Mouse (Mus musculus): Measurements from ENCODE around the gene St3gal5. TPM values are rescaled to one million over a fixed set of nuclear protein-coding genes. Genes with fewer than 3 reads are reported as not detected.

The St3gal5 gene
- total RNA-seq, 2 experiments from 2014 or later: 133 to 192 TPM

DNA sequence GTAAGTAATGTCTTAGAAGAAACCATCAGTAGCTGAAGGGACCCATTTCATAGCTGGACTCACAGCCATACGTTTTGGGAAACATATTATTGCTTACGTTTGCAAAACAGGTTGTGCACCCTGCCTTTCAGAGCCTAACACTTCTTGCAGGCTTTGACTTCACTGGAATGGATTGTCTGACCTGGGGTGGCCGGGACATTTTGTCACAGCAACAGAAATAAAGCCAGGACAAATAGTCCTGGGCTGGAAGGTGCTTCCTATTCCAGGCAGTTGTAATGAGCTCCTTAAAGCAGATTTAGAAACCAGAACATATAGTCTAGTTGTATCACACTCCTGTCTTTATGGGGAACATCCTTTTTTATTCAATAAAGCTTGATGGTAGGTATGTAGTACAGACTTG lies 63.6 kb downstream of the St3gal5 start:
- DNase-seq (ENCODE audit: low spot score in 2 of 2): no peak

DNA sequence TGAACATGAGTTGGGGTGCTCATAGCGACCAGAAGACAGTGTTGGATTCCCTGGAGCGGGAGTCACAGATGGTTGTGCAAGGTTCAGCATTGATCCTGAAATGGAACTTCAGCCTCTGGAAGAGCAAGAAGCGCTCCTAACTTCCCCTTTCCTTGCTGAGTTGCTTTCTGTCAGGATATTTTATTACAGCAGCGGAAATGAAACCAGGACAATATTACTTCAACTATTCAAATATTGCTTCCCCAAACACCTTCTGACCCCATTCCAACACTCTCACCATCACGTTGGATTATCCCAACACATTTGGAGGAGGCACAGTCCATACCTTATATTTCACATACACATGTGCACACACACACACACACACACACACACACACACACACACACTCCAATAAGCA lies 64.4 kb downstream of the St3gal5 start:
- no peak for DNase-seq (ENCODE audit: low spot score in 2 of 2)

DNA sequence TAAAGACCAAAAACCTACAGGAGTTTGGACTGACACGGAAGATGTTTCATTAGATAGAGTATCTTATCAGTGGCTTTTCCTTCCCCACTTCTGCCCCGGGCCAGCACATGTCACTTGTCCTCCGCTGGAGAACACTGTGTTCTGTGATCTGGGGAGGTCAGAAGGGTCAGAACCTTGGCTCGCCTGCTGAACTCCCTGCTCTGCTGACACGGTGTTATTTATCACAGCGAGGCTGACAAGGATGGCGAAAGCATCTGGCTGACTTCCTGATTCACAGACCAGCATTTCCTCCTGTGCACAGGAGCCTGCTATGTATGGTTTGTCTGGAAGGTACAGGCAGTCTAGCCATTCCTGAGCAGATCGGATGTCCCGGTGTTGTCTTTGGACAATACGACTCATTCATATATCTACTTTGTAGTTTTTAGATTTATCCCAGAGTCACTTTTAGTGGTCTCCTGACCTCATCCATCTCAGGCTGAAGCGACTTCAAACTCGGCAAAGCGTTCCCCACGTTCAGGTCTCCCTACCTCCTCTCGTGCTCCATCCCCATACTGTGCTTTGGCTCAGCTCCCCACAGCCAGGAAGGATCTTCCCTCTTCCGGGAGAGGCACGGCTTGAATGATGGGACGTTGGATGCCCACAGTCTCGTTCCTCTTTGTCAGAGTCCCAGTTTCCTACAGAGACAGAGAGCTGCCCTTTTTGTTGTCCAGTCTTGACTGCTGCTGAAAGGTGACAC lies 64.9 kb downstream of the St3gal5 start:
- peak; percentile 66 to 72 for DNase-seq (ENCODE audit: low spot score in 2 of 2)

DNA sequence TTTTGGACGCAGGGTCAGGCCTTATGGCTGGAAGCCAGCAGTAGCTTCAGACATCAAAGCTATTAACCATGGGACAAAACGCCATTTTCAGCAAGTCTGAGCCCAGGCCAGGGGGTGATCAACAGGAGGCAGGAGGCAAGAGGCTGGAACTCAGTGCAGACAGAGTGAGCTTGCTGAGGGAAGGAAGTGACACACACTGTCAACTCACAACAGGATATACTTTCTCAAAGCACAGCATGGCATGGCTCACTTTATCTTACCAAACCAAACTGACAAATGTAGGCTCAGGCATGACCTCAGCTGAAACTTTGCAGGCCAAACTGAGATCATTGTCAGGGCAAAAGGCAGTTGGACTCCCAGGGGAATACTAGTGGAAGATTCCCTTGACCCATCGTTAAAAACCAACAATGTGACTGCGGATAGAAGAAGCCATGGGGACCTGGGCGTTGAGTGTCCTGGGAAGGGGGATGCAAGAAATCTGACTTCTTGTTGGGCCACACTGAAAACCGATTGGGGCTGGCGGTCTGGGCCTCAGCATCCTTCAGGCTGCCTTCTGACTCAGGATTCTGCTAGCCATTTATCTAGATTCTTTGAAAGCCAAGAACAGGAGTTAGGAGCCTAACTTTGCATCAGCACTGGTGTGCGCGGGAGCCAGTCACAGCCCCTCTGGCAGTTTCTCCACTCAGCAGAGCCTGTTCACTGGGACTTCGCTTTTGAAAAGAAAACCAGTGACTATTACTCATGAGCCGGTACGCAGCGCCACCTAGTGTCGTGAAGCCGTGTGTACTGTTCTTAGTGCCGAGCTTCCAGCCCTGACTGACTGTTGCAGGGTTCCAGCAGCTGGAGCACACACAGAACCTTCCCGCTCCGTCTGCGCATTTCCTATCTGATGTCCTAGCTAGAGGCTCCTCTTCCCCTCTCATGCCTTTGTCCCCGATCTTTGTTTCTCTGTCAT lies 67.2 kb downstream of the St3gal5 start:
- DNase-seq (ENCODE audit: low spot score in 2 of 2): peak; percentile 88 to 90

DNA sequence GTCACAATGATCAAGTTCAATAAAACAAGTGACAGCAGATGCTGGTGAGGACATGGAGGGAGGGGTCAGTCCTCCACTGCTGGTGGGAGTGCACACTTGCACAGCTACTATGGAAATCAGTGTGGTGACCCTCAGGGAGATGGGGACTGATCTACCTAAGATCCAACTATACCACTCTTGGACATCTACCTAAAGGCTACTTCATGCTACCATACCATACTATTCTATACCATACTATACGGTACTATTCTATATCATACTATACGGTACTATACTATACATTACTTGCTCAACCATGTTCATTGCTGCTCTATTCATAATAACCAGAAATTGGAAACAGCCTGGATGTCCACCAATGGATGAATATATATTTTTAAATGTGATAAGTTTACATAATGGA lies 68.5 kb downstream of the St3gal5 start:
- no peak for DNase-seq (ENCODE audit: low spot score in 2 of 2)

DNA sequence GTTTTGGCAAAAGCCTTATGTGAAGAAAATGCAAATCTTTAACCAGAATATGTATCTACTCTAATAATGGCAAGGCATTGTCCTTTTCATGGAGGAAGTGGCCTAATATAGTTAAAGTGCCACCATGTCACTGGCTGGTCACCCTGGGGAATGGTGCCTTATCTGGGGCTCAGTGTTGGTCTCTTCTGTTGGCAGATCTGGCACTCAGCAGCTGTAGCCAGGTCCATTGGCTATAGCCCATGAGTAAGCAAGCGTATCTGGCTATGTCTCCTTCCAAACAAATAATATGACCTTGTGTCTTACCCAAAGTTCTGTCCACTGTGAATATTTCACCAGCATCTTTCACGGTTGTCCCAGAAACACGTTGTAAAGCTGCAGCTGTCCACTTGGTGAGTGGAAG lies 74.0 kb downstream of the St3gal5 start:
- DNase-seq (ENCODE audit: low spot score in 2 of 2): no peak

GRCm38 (mm10) chr6:72173350-72173749 lies 76.0 kb downstream of the St3gal5 start:
- no peak for DNase-seq (ENCODE audit: low spot score in 2 of 2)

DNA sequence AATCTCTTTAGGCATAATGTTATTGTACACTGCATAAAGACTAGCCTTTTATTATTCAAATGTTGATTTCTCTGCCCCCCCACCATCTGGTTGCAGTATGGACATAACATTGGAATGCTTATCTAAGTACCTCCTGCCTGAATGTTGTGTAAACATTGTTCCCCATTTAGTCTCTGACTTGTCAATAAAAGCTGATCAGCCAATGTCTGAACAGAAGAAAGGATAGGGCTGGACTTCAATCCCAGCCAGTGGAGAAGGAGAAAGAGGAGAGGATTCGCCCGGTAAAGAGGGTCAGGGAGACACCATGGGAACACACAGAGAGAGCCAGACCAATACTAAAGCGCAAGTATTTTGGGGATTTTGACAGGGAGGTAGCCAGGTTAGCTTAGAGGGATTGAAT lies 78.0 kb downstream of the St3gal5 start:
- no peak for DNase-seq (ENCODE audit: low spot score in 2 of 2)

DNA sequence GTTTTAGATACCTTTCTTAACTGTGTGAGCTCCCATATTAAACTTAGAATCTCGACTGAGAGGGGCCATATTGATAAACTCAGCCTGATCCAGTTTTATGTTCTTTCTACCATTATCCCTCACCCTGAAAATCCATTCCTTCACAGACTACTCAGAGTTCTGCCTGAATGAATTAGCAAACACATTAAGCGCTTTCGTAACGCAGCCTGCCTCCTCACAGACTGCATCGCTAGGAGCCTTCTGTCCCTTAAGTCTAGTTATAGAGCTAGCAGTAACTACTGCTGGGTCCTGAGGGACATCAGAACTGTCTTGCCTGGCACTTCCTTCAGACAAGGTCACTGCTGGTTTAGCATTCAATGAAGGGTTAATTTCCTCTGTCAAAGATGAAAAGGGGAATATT lies 78.6 kb downstream of the St3gal5 start:
- DNase-seq (ENCODE audit: low spot score in 2 of 2): no peak

DNA sequence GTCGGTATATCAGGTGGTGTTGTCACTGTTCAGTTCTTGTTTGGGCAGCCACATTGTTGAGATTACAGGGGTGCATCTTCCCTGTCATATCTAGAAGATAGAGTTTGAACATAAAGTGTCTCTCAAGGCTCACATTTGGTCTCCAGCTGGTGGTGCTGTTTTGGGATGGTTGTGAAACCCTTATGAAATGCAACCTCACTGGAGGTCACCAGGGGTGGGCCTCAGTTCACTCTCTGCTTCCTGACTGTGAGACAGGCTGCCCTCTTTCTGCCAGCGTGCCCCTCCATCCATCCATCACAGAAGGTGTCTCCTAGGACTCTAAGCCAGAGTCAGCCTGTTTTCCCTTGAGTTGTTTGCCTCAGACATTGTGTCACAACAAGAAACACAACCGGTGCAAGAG lies 80.0 kb downstream of the St3gal5 start:
- DNase-seq (ENCODE audit: low spot score in 2 of 2): no peak

GRCm38 (mm10) chr6:72179006-72179405 lies 81.6 kb downstream of the St3gal5 start:
- no peak for DNase-seq (ENCODE audit: low spot score in 2 of 2)

DNA sequence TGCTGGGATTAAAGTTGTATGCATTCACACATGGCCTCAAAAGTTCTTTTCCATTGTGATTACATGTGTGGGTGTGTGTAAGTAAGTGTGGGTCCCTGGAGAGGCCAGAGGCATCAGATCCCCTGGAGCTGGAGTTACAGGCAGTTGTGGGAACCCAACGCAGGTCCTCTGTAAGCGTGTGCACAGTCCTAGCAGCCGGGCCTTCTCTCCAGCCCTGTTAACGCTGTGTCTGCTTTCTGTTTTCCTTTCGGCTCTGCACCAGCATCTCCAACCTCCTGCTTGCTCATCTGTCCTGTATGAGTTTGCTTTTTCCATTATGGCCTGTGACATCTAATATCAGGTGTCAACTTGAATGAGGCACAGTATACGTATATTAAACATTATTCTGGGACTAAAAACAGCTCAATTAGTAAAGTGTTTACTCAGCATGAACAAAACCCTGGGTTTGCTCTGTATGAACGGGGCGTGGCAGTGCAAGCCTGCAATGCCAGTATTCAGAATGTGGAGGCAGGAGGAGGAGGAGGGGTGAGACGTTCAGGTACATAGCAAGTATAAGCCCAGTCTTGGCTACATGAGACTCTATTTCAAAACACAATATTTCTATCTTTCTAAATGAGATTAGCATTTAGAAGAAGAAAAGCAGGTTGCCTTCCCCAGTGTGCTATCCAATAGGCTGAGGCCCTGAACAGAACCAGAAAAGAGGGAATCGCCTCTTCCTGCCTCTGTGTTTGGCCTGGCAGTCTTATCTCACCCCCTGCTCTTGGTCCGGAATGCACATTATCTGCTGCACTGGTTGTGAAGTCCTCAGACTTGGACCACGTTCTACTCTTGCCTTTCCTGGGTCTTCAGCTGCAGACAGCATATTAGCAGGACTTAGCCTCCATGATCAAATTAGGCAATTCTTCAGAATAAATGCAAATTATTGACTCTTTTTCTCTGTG lies 82.4 kb downstream of the St3gal5 start:
- DNase-seq (ENCODE audit: low spot score in 2 of 2): no peak

DNA sequence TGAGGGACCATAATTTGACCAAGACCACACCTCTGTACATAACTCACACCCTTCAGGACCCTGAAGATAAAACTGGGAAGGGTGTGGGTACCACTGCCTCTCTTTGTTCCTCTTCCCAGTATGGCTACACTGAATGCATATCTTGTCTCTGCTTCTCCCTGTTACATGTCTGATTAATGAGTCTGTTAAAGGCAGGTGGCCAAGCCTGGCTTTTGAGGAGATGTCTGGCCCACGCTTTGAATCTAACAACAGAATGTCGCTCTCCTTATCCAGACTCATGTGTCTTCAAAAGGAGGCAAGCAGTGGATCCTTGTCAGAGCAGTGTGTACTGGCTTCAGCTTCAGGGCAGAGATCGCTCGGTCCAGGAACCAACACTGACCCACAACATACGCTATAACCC lies 87.2 kb downstream of the St3gal5 start:
- DNase-seq (ENCODE audit: low spot score in 2 of 2): no peak

DNA sequence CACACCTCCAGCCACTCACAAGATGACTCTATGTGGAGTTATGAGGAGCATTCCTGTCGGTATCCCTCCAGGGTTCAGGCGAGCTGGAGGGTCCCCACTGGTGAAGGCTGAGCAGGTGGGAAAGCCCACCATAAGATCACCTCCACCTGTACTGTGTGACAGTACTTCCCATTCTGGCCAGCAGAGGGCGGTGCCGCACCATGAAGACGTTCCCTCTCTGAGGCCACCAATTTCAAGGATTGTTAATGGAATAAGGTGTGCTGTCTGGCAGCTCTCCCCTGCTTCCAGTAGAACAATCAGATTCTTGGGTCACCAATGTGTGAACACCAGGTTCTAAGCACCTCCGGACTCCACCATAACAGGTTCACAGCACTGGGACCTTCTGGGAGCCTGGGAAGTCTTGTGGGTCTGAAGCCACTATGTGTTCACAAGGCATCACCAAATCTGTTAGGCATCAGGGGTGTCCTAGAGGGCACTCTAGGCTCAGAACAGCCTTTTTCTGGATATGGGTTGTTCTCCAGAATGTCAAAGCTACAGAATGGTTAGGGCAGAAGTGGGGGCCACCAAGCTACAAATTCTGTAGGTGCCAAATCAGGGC lies 88.6 kb downstream of the St3gal5 start:
- peak; percentile 83 to 88 for DNase-seq (ENCODE audit: low spot score in 2 of 2)

DNA sequence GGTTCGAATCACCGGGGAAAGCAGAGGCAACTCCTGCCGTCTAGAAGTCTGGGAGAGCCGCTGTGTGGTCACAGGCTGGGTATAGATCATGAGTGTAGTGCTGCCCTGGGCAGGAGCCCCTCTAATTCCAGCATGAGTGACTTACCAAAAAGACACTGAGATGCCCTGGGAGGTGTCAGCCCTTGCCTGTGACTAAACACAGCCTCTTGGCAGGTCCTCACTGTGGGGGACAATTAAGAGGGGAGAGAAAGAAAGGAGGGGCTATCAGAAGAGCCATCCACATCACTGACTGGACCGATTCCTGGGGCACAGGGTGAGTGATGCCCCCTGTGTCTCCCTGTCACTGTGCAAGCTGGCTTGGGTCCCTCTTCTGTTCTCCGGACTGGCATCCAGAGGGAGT lies 89.4 kb downstream of the St3gal5 start:
- DNase-seq (ENCODE audit: low spot score in 2 of 2): no peak

DNA sequence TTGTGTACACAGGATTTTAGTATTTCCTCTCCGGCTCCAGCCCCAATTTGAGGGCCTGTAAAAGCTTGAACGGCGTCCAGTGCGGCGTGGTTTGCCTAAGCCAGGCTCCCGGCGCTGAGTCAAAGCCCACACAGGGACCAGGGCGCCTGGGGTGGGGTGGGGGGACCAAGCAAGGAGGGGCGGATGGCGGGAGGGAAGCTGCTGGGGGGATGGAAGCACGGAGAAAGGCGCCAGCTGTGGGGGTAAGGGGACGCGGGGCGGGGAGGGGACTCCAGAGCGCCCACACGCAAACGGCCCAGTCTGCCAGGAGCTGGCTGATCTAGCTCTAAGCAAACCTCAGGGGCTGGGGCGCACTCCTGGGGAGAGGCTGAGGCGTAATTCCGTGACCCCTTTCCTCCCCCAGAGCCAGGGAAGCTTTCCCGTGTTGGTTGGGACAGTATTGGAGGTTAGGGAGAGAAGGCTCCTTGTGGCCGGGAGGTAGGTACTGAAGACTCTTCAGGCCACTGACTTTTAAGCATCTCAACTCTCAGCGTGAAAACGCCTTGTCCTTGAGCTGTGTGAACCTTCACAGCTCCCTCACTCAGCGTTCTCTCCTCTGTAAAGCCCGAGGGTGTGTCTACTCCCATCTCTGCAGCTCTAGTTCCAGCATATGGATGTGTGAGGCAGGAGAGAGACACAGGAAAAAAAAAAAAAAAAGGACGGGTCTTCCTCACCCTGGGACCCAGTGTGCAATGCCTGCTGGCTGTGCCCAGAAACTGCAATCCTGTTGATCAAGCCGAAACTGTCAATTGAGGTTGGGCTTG lies 91.9 kb downstream of the St3gal5 start:
- no peak for DNase-seq (ENCODE audit: low spot score in 2 of 2)

DNA sequence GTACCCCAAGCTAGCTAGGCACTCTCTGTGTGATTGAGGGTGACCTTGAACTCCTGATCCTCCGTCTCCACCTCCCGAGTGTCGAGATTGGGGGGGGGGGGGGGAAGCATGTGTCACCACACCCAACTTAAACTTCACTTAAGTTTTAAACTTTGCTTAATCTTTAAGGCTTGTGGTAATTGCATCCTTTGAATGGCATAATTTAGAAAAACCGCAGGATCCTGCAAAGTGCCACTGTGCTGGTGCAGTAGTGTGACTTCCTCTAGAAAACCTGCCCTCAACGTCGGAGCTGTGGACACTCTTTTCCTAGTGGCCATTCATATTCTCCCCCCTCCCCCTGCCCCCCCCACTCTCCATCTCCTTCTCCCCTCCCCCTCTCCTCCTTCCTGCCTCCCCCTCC lies 92.7 kb downstream of the St3gal5 start:
- no peak for DNase-seq (ENCODE audit: low spot score in 2 of 2)

DNA sequence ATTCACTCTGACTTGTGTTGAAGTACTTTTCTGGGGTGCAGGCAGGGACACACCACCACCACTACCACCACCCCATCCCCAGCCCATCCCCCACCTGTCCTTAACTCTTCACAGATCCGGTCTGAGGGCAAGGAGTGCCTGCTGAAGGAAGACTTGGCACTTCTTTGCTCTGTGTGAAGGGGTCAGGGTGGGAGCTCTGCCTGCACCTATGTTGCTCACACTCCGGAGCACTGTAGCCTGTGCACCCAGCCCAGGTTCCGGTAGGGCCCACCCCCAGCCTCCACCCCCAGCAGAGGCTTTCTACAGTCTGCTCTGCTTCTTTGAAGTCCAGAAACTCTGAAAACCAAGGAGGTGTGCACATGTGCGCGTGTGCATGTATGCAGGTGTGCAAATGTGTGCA lies 93.2 kb downstream of the St3gal5 start:
- no peak for DNase-seq (ENCODE audit: low spot score in 2 of 2)

DNA sequence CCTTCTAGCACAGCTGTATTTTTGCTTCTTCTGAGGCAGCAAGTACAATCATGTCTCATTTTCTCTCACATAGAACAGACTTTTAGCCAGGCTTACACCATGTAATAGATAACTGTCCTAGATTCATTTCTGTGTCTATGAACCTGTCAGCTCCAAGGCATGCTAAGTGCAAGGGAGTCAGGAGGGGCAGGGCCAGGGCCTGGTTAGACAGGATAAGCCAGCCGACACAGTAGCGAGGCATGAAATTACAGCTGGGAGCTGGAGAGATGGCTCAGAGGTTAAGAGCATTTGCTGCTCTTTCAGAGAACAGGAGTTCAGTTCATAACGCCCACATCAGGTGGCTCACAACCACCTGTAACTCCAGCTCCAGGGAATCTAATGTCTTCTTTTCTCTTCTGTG lies 99.3 kb downstream of the St3gal5 start:
- no peak for DNase-seq (ENCODE audit: low spot score in 2 of 2)

- DNase-seq (ENCODE audit: low spot score in 2 of 2): no peak
Observed at GRCm38 (mm10) chr6:72197515-72197914, 100.1 kb downstream of the St3gal5 start.
